Mouse (Mus musculus) frontal cortex, adult (tissue): ENCODE results near the gene Trim2.

Source experiments
- ATAC-seq: cut with Nextera tagmentation; 2 replicates; pipeline ENCODE4 v1.9.2; 2017; ENCODE audit warnings: mild to moderate bottlenecking, moderate library complexity, mixed read lengths; ENCODE audit not compliant: low TSS enrichment

The Trim2 gene

GRCm38 (mm10) chr3:84193881-84194280 lies 112.8 kb downstream of the Trim2 start:
- no peak for ATAC-seq

GRCm38 (mm10) chr3:84191141-84191881 lies 115.4 kb downstream of the Trim2 start:
- ATAC-seq: peak; percentile 35

GRCm38 (mm10) chr3:84190513-84191061 lies 116.1 kb downstream of the Trim2 start:
- ATAC-seq: no peak

GRCm38 (mm10) chr3:84189629-84190173 lies 117.0 kb downstream of the Trim2 start:
- no peak for ATAC-seq

- ATAC-seq: no peak
Measured at GRCm38 (mm10) chr3:84181717-84182116, 125.0 kb downstream of the Trim2 start.

- ATAC-seq: peak; percentile 45; the same call in 1 of the 2 replicates
Measured at GRCm38 (mm10) chr3:84181102-84181501, 125.6 kb downstream of the Trim2 start.

- ATAC-seq: no peak
Measured at GRCm38 (mm10) chr3:84180304-84180703, 126.4 kb downstream of the Trim2 start.

- no peak for ATAC-seq
Measured at GRCm38 (mm10) chr3:84177834-84178233, 128.8 kb downstream of the Trim2 start.

GRCm38 (mm10) chr3:84175337-84176315 lies 131.1 kb downstream of the Trim2 start:
- ATAC-seq: peak; percentile 78

GRCm38 (mm10) chr3:84173581-84174154 lies 133.0 kb downstream of the Trim2 start, which contains the start of gene Gm6525:
Gm6525 (plus strand) TSS chr3:84174104.
- ATAC-seq: 0 out of 2 replicates have a peak, but pooled peaks have one; percentile 35

GRCm38 (mm10) chr3:84172406-84172805 lies 134.3 kb downstream of the Trim2 start:
- ATAC-seq: no peak

GRCm38 (mm10) chr3:84169393-84170005 lies 137.2 kb downstream of the Trim2 start:
- ATAC-seq: no peak

GRCm38 (mm10) chr3:84168943-84169342 lies 137.7 kb downstream of the Trim2 start:
- no peak for ATAC-seq

GRCm38 (mm10) chr3:84166073-84166472 lies 140.6 kb downstream of the Trim2 start:
- ATAC-seq: 0 out of 2 replicates have a peak, but pooled peaks have one; percentile 10

- ATAC-seq: no peak
Measured at GRCm38 (mm10) chr3:84165391-84165790, 141.3 kb downstream of the Trim2 start.

- ATAC-seq: peak; percentile 2
Measured at GRCm38 (mm10) chr3:84157559-84158350, 148.9 kb downstream of the Trim2 start.

GRCm38 (mm10) chr3:84157011-84157410 lies 149.7 kb downstream of the Trim2 start:
- 0 out of 2 replicates have a peak, but pooled peaks have one; percentile 0 for ATAC-seq

- no peak for ATAC-seq
Measured at GRCm38 (mm10) chr3:84156105-84156504, 150.6 kb downstream of the Trim2 start.

GRCm38 (mm10) chr3:84155558-84156006 lies 151.1 kb downstream of the Trim2 start, which contains the start of gene Mnd1:
Mnd1 (minus strand) TSS chr3:84155786.
- ATAC-seq: peak; percentile 93

GRCm38 (mm10) chr3:84155146-84155545 lies 151.5 kb downstream of the Trim2 start:
- ATAC-seq: peak; percentile 17
